8 mouse cellular contexts compared by ENCODE assay signal in the genomic region with DNA sequence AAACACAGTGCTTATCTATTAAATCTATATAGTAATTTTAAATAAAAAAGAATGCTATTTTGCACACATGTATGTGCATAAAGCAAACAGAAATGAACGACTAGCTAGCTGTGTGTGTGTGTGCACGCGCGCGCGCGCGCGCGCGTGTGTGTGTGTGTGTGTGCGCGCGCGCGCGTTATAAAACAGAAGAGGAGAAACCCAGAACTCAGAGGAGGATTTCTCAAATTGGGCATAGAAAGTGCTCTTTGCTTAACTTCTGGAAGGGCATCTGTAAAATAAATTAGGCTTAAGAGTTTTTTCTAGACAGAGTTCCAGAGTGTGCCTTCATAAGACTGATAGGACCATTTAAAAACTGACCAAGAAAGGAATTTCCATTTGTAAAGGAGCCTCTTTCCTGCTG. TPM values are rescaled to one million over a fixed set of nuclear protein-coding genes. Genes with fewer than 3 reads are reported as not detected.
DNase-seq lines count a peak whose midpoint lies in the region; ATAC-seq lines count a peak whose summit lies in the region.

No protein-coding gene starts in this region.

- peak; percentile 15 to 36 for DNase-seq in cerebellum, adult 18-20 months
- DNase-seq in cerebellum, postnatal 4 days (ENCODE audit: low spot score in 2 of 2), result no peak
- DNase-seq in 3T3-L1 (ENCODE audit: low read depth, low spot score), result peak; percentile 23
- DNase-seq in c-Kit-positive CD71-positive TER-119-positive erythroid progenitor cells, embryonic 14.5 days (ENCODE audit: low spot score), result peak; percentile 64
- peak; percentile 34 for DNase-seq in hindbrain, embryonic 10.5 days (ENCODE audit: low spot score)
- no peak for DNase-seq in testis, postnatal 14 days (ENCODE audit: low spot score)

- H3K4me1 ChIP-seq in hindbrain, embryonic 10.5 days (replicated peaks), result peaks cover 3% of the 10 kb centered on the region; the same call in 1 of the 2 replicates

- no peaks in the 10 kb centered on the region for H3K27me3 ChIP-seq in hindbrain, embryonic 10.5 days (ENCODE audit: insufficient read depth, poor library complexity, severe bottlenecking)

- H3K4me3 ChIP-seq in hindbrain, embryonic 10.5 days, result peak overlapping the region; percentile 78
- H3K4me3 ChIP-seq in macrophage (ENCODE audit: inconsistent target), result peak overlapping the region; percentile 56

- 50% methylated on average over 17 of the region's 17 CpGs for WGBS in hindbrain, embryonic 10.5 days
- WGBS in macrophage (ENCODE audit: missing documents), result 32% methylated on average over 15 of the region's 17 CpGs

- H3K79me2 ChIP-seq in macrophage (ENCODE audit: inconsistent target), result peaks cover 31% of the 10 kb centered on the region

- ATAC-seq in monocyte, adult 5-6 weeks (replicated peaks; ENCODE audit: insufficient number of reproducible peaks, low FRiP score, low TSS enrichment, poor library complexity, severe bottlenecking), result no peak

- H3K36me3 ChIP-seq in hindbrain, embryonic 10.5 days, result peaks cover 9% of the 10 kb centered on the region; the same call in 1 of the 2 replicates
- no peaks in the 10 kb centered on the region for H3K36me3 ChIP-seq in macrophage (ENCODE audit: inconsistent target)

- no peaks in the 10 kb centered on the region for H3K9me3 ChIP-seq in hindbrain, embryonic 10.5 days

- H3K27ac ChIP-seq in hindbrain, embryonic 10.5 days, result peak overlapping the region; percentile 95; the same call in 1 of the 2 replicates
- no peak overlapping the region for H3K27ac ChIP-seq in macrophage

RNA-seq across cellular contexts. Expression of a gene that starts 1.3 kb away (rescaled TPM):
- 117 and 131 TPM in 2 replicates for polyA plus RNA-seq in hindbrain, embryonic 10.5 days (2016; fragmentation: Nextera tagmentation; extraction: Ambion mirVana)
- 100 to 1,000 TPM in 3 of 26 experiments, 10 to 100 TPM in 23; 12.9 to 138 (median 67.3) TPM for total RNA-seq in macrophage (2018; cell fraction: chromatin; rRNA removed)
- total RNA-seq in macrophage (2018; cell fraction: cytosol; rRNA removed), result 100 to 1,000 TPM in 2 of 26 experiments, 10 to 100 TPM in 24; 67.5 to 105 (median 86.8) TPM
- total RNA-seq in macrophage (2018; cell fraction: nucleus; rRNA removed), result 100 to 1,000 TPM in 1 of 26 experiments, 10 to 100 TPM in 25; 15.1 to 112 (median 42.2) TPM
- 69.6 to 85.4 TPM (median 80.5 TPM) in 3 replicates for polyA plus RNA-seq in macrophage (2018)
- total RNA-seq in monocyte, adult 5-6 weeks (2017), result 113 to 151 TPM (median 115 TPM) in 3 replicates

RNA-seq across cellular contexts. Expression of a gene that starts 49.0 kb away (rescaled TPM):
- 27.8 and 28.2 TPM in 2 replicates for polyA plus RNA-seq in hindbrain, embryonic 10.5 days (2016; fragmentation: Nextera tagmentation; extraction: Ambion mirVana)
- 10 to 100 TPM in 24 of 26 experiments, 1 to 10 TPM in 2; 8.8 to 43.8 (median 28.7) TPM for total RNA-seq in macrophage (2018; cell fraction: chromatin; rRNA removed)
- total RNA-seq in macrophage (2018; cell fraction: cytosol; rRNA removed), result 1 to 10 TPM; 2.2 to 8.7 (median 4.0) TPM
- total RNA-seq in macrophage (2018; cell fraction: nucleus; rRNA removed), result 10 to 100 TPM in 15 of 26 experiments, 1 to 10 TPM in 11; 1.6 to 22.4 (median 10.4) TPM
- polyA plus RNA-seq in macrophage (2018), result 3.1 to 6.0 TPM (median 4.3 TPM) in 3 replicates
- 3.4 to 61.0 TPM (median 34.3 TPM) in 3 replicates for total RNA-seq in monocyte, adult 5-6 weeks (2017)

RNA-seq across cellular contexts. Expression of a gene that starts 49.1 kb away (rescaled TPM):
- polyA plus RNA-seq in hindbrain, embryonic 10.5 days (2016; fragmentation: Nextera tagmentation; extraction: Ambion mirVana), result 31.3 and 32.3 TPM in 2 replicates
- 10 to 100 TPM in 22 of 26 experiments, 1 to 10 TPM in 4; 4.7 to 56.7 (median 23.0) TPM for total RNA-seq in macrophage (2018; cell fraction: chromatin; rRNA removed)
- 10 to 100 TPM; 16.1 to 25.8 (median 21.9) TPM for total RNA-seq in macrophage (2018; cell fraction: cytosol; rRNA removed)
- 10 to 100 TPM in 21 of 26 experiments, 1 to 10 TPM in 5; 6.6 to 55.7 (median 18.4) TPM for total RNA-seq in macrophage (2018; cell fraction: nucleus; rRNA removed)
- 20.4 to 32.5 TPM (median 20.7 TPM) in 3 replicates for polyA plus RNA-seq in macrophage (2018)
- total RNA-seq in monocyte, adult 5-6 weeks (2017), result 42.6 to 62.2 TPM (median 46.7 TPM) in 3 replicates

Comparison
In these comparisons a context has a peak if more than half of its experiments do, and no peak if none do; other contexts are left out.
1. DNase-seq: peak in cerebellum, adult 18-20 months (2 of 2), 3T3-L1 (single experiment), c-Kit-positive CD71-positive TER-119-positive erythroid progenitor cells, embryonic 14.5 days (single experiment) and hindbrain, embryonic 10.5 days (single experiment); none in cerebellum, postnatal 4 days (0 of 2) and testis, postnatal 14 days (single experiment).